Comparison of ENCODE assay signal across 8 mouse cellular contexts in the genomic region with DNA sequence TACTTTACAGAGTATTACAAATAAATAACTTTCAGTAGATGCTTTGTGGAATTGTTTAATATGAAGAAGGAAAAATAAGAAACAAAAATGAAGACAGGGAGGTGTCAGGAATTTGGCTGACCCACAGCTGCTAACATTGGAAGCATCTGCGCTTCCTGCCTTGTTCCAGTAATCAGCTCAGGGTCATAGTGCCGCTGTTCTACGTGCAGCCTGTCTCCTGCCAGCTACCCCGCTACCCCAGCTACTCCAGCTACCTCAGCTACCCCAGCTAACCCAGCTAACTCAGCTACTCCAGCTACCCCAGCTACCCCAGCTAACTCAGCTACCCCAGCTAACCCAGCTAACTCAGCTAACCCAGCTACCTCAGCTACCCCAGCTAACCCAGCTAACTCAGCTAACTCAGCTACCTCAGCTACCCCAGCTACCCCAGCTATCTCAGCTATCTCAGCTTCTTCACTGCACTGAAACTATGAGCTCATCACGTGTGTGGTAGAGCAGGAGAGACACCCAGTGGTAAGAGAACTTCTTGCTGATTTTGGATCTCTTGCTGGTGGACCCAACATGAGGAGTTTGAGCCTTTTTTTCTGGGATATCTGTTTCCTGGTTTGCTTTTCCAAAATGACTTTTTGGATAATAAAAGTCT. TPM values are rescaled to one million over a fixed set of nuclear protein-coding genes. Genes with fewer than 3 reads are reported as not detected.
A peak's percentile ranks its signal among the peaks of the same experiment; 100 is the strongest.
DNase-seq lines count a peak whose midpoint lies in the region; ATAC-seq and TF ChIP-seq lines count a peak whose summit lies in the region.

No protein-coding gene starts in this region.

- H3K4me3 ChIP-seq in kidney, adult 2 months (ENCODE audit: insufficient read depth, low read depth, low read length): no peak overlapping the region

- ATAC-seq in CD4-positive, CD25-positive, alpha-beta regulatory T cell, adult 4 months: no peak
- peak; percentile 62 for ATAC-seq in megakaryocyte, adult 5-6 weeks (ENCODE audit: poor library complexity, severe bottlenecking)

- H3K4me1 ChIP-seq in kidney, adult 2 months (ENCODE audit: control insufficient read depth, insufficient read depth, low read length): no peaks in the 10 kb centered on the region

- H3K27me3 ChIP-seq in kidney, adult 2 months (replicated peaks; ENCODE audit: control insufficient read depth, insufficient read depth, low read length): no peaks in the 10 kb centered on the region

- TF ChIP-seq POLR2A in kidney, adult 2 months (IDR thresholded peaks at IDR 0.05; ENCODE audit: low read depth, low read length): no peak

- peak; percentile 19 for DNase-seq in CD4-positive, CD25-positive, alpha-beta regulatory T cell, adult 2 months (ENCODE audit: low read depth, low spot score)
- peak; percentile 35 for DNase-seq in kidney, adult 2 months
- no peak for DNase-seq in kidney, adult 11 months
- DNase-seq in gastrocnemius, adult 8-10 months (ENCODE audit: low spot score in 2 of 2): peak; percentile 23 to 43
- no peak for DNase-seq in right cerebral cortex, postnatal 25 days
- no peak for DNase-seq in thymus, postnatal 36 days

- peak; percentile 51 for TF ChIP-seq CTCF in kidney, adult 2 months (conservative IDR thresholded peaks at IDR 0.05; ENCODE audit: insufficient read depth, insufficient read length, low read depth, low read length)

- H3K36me3 ChIP-seq in kidney, adult 2 months (ENCODE audit: control insufficient read depth, insufficient read depth, low read length): no peaks in the 10 kb centered on the region; the same call in 1 of the 2 replicates

- WGBS in kidney, adult 2 months: 54% methylated on average over 5 of the region's 5 CpGs

- no peak overlapping the region for H3K27ac ChIP-seq in kidney, adult 2 months (ENCODE audit: insufficient read depth, low read depth, low read length)

RNA-seq across cellular contexts. Expression of a gene that starts 14.8 kb away (rescaled TPM):
- 1 to 10 TPM; 5.2 to 5.8 TPM for polyA plus RNA-seq in CD4-positive, CD25-positive, alpha-beta regulatory T cell, adult 4 months (2017; shearing (Covaris generic))
- 34.6 and 36.7 TPM in 2 replicates for polyA plus RNA-seq in kidney, adult 2 months (2012; rRNA removed)
- total RNA-seq in gastrocnemius, adult 8-10 months (2022): 10 to 100 TPM; 38.8 to 41.3 (median 40.8) TPM
- 8.5 and 10.8 TPM in 2 replicates for total RNA-seq in megakaryocyte, adult 5-6 weeks (2015)
- total RNA-seq in megakaryocyte, adult 5-6 weeks (2017): 7.2 and 7.8 TPM in 2 replicates

RNA-seq across cellular contexts. Expression of a gene that starts 19.2 kb away (rescaled TPM):
- polyA plus RNA-seq in CD4-positive, CD25-positive, alpha-beta regulatory T cell, adult 4 months (2017; shearing (Covaris generic)): 10 to 100 TPM; 29.4 to 37.5 TPM
- polyA plus RNA-seq in kidney, adult 2 months (2012; rRNA removed): 14.1 and 15.9 TPM in 2 replicates
- 1 to 10 TPM; 4.4 to 6.5 (median 5.6) TPM for total RNA-seq in gastrocnemius, adult 8-10 months (2022)
- total RNA-seq in megakaryocyte, adult 5-6 weeks (2015): 16.7 and 24.5 TPM in 2 replicates
- total RNA-seq in megakaryocyte, adult 5-6 weeks (2017): 20.3 and 20.5 TPM in 2 replicates

Comparison
In these comparisons a context has a peak if more than half of its experiments do, and no peak if none do; other contexts are left out.
1. DNase-seq: peak in CD4-positive, CD25-positive, alpha-beta regulatory T cell, adult 2 months (single experiment), kidney, adult 2 months (single experiment) and gastrocnemius, adult 8-10 months (2 of 2); none in kidney, adult 11 months (single experiment), right cerebral cortex, postnatal 25 days (single experiment) and thymus, postnatal 36 days (0 of 2).